Mouse (Mus musculus): Measurements from ENCODE around the gene Chd2.

GRCm38 (mm10) chr7:73581836-73582375 is 40.3 kb upstream of the Chd2 start:
- TF ChIP-seq EP300 (IDR thresholded peaks at IDR 0.05; ENCODE audit: insufficient read depth, low read depth, low read length) = no peak
- TF ChIP-seq POLR2A (IDR thresholded peaks at IDR 0.05; ENCODE audit: insufficient read depth, low read length) = no peak
- TF ChIP-seq CTCF (IDR thresholded peaks at IDR 0.05; ENCODE audit: low read depth, low read length) = no peak

All from ES-Bruce4 (cell line).